11 mouse cellular contexts compared by ENCODE assay signal in the genomic region with DNA sequence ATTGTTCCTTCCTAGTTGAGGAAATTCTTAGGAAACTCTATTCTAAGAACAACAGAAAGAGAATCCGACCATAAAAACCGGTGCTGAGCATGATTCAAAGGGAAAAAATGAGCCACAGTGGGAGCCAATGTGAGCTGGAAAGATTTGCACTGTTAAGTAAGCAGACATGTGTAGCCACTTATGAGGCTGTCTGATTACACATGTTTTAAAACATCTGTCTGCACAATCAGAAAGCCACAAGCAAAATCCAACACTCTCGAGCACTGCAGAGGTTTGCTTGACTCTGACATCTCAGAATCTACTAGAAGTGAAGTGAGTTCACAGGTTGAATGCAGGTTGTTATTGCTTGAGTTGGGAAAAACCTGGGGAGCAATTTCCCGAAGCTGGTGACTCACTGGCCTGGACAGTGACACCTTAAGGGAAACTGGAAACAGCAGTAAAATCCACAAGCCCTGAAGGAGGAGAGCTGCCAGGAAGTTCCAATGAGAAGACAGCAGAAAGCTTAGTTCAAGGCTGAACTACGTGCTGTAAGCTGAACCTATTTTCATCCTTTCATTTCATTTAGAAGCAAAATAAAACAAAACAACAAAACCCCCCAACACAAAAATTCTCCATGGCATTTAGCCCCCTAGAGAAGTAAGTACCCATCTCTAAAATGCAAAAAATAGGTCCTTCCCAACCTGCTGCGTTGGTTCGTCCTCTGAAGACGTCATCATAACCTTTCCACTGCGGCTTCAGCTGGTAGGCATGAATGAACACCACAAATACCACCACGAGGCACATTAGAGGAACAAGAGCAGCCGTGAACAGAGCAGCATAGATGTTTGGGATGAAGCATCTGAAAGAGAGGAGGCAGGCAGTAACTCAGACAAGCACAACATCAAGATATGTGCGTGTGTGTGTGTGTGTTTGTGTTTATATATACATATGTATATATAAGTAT.
DNase-seq lines count a peak whose midpoint lies in the region; ATAC-seq and TF ChIP-seq lines count a peak whose summit lies in the region.
"Had no signal": no experiment of that assay in that cellular context is flagged by ENCODE, and none has a peak within 500 bp of the region (broad histone marks: within the 10 kb centered on the region; RNA-seq: fewer than 3 reads in every experiment).

No protein-coding gene starts in this region.

- H3K4me1 ChIP-seq in embryonic facial prominence, embryonic 12.5 days: no peaks in the 10 kb centered on the region; the same call in 1 of the 2 replicates

- 0 out of 2 replicates have a peak overlapping the region, but pooled peaks have one; percentile 12 for H3K27ac ChIP-seq in embryonic facial prominence, embryonic 12.5 days
- no peak overlapping the region for H3K27ac ChIP-seq in layer of hippocampus, adult 2 months
- H3K27ac ChIP-seq: hindbrain, embryonic 14.5 days; macrophage had no signal

- H3K4me3 ChIP-seq in embryonic facial prominence, embryonic 12.5 days: no peak overlapping the region
- no peak overlapping the region for H3K4me3 ChIP-seq in layer of hippocampus, adult 2 months

- H3K27me3 ChIP-seq in embryonic facial prominence, embryonic 12.5 days: no peaks in the 10 kb centered on the region

- 66% methylated on average over 12 of the region's 12 CpGs for WGBS in embryonic facial prominence, embryonic 12.5 days

- no peaks in the 10 kb centered on the region for H3K9me3 ChIP-seq in embryonic facial prominence, embryonic 12.5 days

- TF ChIP-seq CTCF in layer of hippocampus, adult 2 months (conservative IDR thresholded peaks at IDR 0.05): no peak

- H3K4me2 ChIP-seq in embryonic facial prominence, embryonic 12.5 days (replicated peaks): no peak overlapping the region
- H3K4me2 ChIP-seq: hindbrain, embryonic 14.5 days had no signal

- peak; percentile 23 for DNase-seq in gastrocnemius, adult 18-20 months (ENCODE audit: low spot score)
- DNase-seq in gastrocnemius, postnatal 10 days: no peak
- DNase-seq in 3134 (ENCODE audit: extremely low read depth, insufficient read length, low spot score): peak; percentile 44
- DNase-seq in induced T-regulatory cell, adult 2 months (ENCODE audit: low read depth): peak; percentile 43
- DNase-seq in layer of hippocampus, adult 2 months (ENCODE audit: low spot score in 2 of 2): no peak
- no peak for DNase-seq in lung, postnatal 10 days
- DNase-seq in urinary bladder, postnatal 10 days (ENCODE audit: low spot score): no peak
- DNase-seq: cerebellum, postnatal 36 days had no signal

- no peak overlapping the region for H3K9ac ChIP-seq in embryonic facial prominence, embryonic 12.5 days
- H3K9ac ChIP-seq: hindbrain, embryonic 14.5 days had no signal

- ATAC-seq in embryonic facial prominence, embryonic 12.5 days (ENCODE audit: insufficient number of reproducible peaks, insufficient read depth, low FRiP score, low TSS enrichment): no peak

- H3K36me3 ChIP-seq in embryonic facial prominence, embryonic 12.5 days: no peaks in the 10 kb centered on the region

Comparison
In these comparisons a context has a peak if more than half of its experiments do, and no peak if none do; other contexts are left out.
1. DNase-seq: peak in gastrocnemius, adult 18-20 months (single experiment), 3134 (single experiment) and induced T-regulatory cell, adult 2 months (single experiment); none in gastrocnemius, postnatal 10 days (single experiment), layer of hippocampus, adult 2 months (0 of 2), lung, postnatal 10 days (single experiment) and urinary bladder, postnatal 10 days (single experiment).